Mouse (Mus musculus) adrenal gland, adult 2 months (tissue): Measurements from ENCODE around the gene 2300009A05Rik. TPM values are rescaled to one million over a fixed set of nuclear protein-coding genes. Genes with fewer than 3 reads are reported as not detected.

Experiments
- DNase-seq: peaks from one replicate; pipeline ENCODE4 v3.0.0; 2021
- long read RNA-seq: library from polyadenylated mRNA; stranded (forward); transcript quantifications from one replicate; pipeline ENCODE4 v2.0.0, GENCODE M21; 2021
- polyA plus RNA-seq: library from polyadenylated mRNA; depleted of rRNA; stranded (reverse); fragments of >200 nt; gene quantifications from 2 replicates; pipeline ENCODE4 v1.2.3, GENCODE M21; 2012; rRNA removed
- total RNA-seq, 2 experiments: library from RNA; stranded (reverse); gene quantifications; 2 replicates each; pipeline ENCODE4 v1.2.3; 2021

The 2300009A05Rik gene
- total RNA-seq = 10 to 100 TPM; 43.3 to 50.5 TPM
- polyA plus RNA-seq = 228 and 230 TPM in 2 replicates
- long read RNA-seq, transcript 2300009A05Rik-201 (2 exons, 595 nt) = major isoform, 38 of 43 reads
- long read RNA-seq, partial matches to known transcripts = 0 of 43 reads
- long read RNA-seq, other reads (novel, unspliced or antisense) = 0 of 43 reads

DNA sequence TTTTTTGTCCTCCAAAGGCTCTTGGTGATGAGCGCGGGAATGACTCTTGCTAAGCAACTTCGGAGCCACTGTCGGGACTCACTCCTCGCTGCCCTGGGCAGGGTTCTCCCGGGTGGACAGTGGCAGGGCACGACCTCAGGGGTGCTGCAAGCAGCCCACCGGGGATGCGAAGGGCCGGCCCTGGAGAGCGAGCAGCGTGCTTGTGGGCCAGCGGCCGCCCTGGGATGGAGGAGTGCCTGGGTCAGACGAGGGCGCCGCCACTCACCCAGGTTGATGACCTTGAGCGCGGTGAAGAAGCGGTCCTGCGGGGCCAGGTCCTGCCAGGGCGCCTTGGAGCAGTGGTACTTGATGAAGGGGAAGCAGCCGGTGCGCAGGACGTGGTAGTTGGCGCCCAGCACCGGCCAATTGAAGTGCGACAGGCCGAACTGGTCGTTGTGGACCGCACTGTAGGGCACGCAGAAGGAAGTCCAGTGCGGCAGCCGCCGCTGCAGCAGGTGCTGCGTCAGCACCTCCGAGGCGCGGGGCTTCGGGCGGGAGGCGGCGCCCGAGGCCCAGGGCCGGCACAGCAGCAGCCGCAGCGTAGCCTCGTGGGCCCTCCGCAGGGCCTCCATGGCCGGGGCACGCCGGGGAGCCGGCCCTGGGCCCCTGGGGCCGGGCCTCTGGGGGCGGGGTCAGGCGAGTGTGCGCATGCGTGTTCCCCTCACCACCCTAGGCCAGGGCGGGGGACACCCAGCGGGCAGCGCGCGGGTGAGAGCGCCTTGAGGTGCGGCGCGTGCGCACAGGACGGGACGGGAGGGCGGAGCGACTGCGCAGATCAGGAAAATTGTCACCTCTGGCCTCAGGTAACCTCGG lies at the start of gene 2300009A05Rik:
2300009A05Rik (minus strand) TSS at position 636 of the 852 bp plus-strand sequence.
- peak; percentile 99 for DNase-seq

DNA sequence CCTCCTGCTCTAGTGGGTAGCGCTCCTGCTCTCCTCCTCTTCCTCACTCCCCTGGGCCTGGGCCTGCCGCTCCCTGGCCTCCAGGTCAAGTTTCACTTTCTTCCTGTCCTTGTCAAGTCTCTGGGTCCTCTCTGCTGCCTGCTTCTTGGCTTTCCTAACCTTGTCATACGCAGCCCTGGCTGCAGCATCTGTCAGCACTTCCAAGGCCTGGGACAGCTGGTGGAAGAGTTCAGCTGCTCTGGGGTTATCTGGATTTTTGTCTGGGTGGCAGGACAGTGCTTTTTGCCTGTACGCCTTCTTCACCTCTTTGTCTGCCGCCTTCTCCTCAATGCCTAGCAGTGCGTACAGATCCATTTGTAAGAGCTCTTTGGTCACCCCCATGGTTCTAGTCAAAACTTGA lies 44.6 kb upstream of the 2300009A05Rik start:
- no peak for DNase-seq

- DNase-seq = no peak
Observed at GRCm38 (mm10) chr9:63430652-63431051, 31.6 kb upstream of the 2300009A05Rik start.

GRCm38 (mm10) chr9:63421096-63421736 lies 22.2 kb upstream of the 2300009A05Rik start:
- DNase-seq = no peak

- DNase-seq = no peak
Observed at GRCm38 (mm10) chr9:63420396-63420795, 21.4 kb upstream of the 2300009A05Rik start.

- no peak for DNase-seq
Observed at GRCm38 (mm10) chr9:63400176-63400575, 1.1 kb upstream of the 2300009A05Rik start.

DNA sequence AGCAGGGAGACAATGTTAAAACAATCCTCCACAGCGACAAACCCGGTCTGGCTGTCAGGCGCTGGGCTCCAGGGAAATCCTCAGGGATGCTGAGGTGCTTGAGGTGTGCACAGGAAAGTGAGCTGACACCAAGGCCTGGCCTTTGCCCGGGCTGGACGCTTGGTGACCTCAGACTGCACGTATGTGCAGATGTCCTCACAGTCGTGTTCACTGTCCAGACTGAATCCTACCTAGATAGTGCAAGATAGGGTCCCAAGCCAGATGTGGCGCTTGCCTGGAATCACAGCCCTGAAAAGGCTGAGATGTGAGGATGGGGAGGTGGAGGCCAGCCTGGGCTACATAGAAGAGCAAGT lies 393 bp upstream of the 2300009A05Rik start:
- DNase-seq = no peak

- no peak for DNase-seq
Observed at GRCm38 (mm10) chr9:63395612-63396011, 3.4 kb downstream of the 2300009A05Rik start.

DNA sequence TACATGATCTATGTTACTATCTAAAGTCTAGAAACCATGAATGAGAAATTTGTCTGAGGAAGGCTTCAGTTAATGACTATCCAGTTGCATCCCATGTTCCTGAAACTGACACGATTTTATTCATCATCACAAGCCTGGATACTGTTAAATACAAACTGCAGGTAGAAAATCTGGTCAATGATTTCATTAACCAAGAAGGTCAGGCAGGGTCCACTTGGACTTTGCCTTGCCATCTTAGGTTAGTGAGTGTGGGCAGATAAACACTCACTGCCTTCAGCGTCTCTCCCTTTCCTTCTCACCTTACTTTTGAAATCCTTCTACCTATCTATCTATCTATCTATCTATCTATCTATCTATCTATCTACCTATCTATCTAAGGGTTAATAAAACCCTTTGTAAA lies 7.7 kb downstream of the 2300009A05Rik start:
- no peak for DNase-seq

DNA sequence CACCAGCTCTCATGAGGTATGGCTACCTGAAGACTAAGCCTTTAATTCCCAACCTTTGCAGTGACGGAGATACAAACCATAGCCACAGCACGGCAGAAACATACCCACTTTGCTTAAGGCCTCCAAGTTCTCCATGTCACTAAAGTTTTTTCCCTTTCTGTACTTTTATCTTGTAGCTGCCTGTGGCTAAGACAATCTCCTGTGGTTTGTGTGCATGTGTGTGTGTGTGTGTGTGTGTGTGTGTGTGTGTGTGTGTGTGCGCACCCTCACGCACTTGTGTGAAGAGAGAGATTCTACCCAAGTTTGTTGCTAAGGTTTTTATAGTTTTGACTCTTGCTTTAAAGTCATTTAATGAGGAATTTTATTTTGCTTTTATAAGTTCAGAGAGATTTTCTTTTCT lies 16.3 kb downstream of the 2300009A05Rik start:
- no peak for DNase-seq

GRCm38 (mm10) chr9:63380326-63380725 lies 18.7 kb downstream of the 2300009A05Rik start:
- DNase-seq = no peak

DNA sequence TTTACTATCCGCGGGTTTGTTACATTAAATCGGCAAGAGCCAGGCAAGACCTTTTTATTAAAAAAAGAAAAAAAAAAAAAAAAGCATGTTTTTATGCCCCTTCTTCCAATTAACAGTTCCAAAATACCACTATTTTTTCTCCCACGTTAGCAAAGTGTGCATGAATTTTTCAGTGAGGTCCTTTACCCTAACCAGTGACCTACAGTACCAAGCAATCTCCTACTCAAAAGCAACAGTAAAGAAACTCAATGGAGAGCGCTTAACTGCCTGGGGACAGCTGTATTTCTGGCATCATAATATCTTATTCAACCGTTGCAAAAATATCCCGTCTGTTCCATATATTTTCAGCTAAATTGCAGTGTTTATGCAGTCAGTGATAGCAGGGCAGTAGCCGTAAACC lies 20.9 kb downstream of the 2300009A05Rik start:
- DNase-seq = no peak

DNA sequence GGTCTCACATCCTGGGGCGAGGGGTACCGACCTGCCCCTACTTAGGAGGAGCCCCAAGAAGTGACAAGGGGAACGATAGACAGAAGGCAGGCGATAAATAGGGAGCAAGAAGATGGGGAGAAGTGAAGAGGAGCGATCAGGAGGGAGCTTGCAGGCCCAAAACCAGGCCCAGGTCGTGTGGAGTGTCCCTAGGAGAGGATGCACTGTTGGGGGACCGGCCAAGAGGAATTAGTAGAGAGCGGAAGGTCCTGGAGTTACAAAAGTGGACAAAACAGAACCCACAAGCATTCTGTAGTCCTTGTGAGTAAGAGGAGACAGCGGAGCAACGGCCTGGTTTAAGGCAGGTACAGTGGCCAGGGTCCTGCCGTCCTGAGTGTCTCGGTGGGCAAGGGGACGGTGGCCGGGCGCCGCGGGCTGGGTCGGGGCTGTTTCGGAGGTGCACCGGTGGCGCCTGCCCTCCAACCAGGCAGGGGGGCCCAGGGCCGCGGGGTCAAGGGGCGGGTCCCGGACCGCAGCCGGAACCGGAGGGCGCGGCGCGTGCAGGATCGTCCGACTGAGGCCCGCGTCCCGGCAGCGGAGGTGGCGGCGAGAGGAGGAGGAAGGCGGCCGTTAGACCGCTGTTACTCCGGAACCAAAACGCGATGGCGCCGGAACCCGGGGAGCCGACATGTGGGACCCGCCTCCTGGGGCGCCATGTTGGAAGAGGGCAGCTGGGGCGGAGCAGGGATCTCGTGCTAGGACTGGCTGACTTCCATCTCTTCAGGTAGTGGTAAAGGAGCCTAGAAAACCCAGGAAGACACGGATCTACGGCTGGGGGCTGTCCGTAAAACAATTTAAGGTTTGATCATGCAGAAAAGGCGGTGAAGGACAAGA lies 21.5 kb downstream of the 2300009A05Rik start, which contains the start of gene Map2k5:
Map2k5 (minus strand) TSS at position 633 of the 873 bp plus-strand sequence.
- peak; percentile 94 for DNase-seq

DNA sequence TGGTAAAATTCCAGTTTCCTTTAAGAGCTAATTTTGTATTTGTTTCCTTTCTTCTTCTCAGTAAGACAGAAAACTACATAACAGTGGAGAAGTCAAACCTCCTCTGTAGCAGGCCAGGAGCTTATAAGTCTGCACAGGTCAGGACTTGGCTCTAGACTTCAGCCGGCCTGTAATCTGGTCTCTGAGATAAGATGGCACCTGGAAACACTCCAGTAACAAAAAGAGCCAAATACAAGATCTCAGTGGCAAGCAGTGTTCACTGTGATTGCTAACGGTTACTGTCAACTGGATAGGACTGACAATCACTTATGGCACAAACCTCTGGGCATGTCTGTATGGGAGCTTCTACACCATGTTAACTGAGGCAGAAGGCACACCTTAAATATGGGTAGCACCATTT lies 25.7 kb downstream of the 2300009A05Rik start:
- DNase-seq = no peak

- DNase-seq = no peak
Observed at GRCm38 (mm10) chr9:63372541-63372940, 26.5 kb downstream of the 2300009A05Rik start.

DNA sequence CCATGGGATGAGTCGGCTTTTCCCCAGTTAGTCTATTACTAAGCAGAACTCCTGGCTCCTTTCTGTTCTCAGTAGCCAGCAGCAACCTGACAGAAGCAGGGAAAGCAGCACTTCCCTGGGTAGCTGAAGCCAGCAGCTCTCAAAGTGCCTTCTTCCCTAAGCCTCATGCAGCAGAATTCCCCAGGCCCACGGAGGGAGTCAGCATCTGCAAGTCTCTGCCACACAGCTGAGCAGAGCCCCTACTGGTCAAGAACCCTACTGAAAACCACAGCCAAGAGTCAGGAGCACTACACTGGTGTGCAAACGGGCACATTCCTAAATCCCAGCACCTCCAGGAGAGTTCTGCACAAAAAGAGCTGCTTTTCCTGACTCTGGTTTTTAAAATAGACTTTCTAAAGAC lies 38.6 kb downstream of the 2300009A05Rik start:
- no peak for DNase-seq

DNA sequence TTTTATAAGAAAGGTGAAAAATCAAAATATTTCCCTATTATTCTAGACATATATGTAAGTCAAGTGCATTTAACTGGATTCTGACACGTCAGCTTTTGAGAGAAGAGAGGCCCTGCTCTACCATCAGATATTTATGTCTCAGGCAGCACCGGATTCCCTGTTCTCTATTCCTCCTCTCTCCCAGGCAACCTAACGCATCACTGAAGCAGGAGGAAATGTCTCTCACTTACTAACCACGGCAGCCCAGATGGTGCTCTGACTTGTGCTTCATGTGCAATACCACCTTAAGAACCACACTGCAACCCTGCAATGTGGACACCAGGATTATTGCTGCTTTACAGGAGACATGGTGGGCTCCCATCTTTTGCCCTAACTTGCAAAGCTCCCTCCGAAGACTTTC lies 40.0 kb downstream of the 2300009A05Rik start:
- no peak for DNase-seq

DNA sequence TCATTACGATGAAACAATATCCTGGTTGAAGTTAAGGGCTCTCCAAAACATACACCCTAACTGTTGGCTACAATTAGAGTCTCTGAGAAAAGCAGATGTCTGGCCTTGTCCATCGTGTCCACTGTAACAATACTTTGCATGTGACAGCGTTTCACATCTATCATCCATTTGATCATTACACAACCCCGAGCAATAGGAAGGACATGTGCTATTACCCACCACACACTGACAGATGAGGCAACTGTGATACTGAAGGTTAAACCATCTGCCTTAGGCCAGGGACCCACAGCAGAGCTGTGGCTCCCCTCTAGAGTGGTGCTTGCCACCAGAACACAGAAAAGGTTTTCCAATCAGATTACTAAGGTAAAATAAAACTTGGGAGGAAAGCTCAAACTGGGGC lies 42.3 kb downstream of the 2300009A05Rik start:
- DNase-seq = peak; percentile 62

DNA sequence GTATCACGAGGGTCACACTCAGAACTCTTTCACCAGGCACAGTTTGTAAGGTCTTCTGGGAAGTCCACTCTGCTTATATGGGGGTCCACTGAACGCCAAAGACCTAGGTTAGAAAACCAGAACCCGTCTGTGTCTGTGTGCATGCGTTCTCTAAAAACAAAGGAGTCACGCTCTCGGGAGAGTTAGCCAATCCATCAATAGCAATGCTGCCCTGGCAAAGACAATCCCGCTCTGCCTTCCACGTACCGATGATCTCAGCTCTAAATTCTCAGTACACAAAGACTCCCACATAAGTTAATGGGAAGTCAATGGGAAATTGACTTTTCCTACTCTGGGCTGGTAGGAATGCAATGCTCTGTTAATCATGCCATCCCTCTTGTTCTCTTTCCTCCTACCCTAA lies 42.8 kb downstream of the 2300009A05Rik start:
- DNase-seq = peak; percentile 20

- peak; percentile 58 for DNase-seq
Observed at GRCm38 (mm10) chr9:63354168-63354567, 44.9 kb downstream of the 2300009A05Rik start.

GRCm38 (mm10) chr9:63350030-63350429 lies 49.0 kb downstream of the 2300009A05Rik start:
- no peak for DNase-seq

DNA sequence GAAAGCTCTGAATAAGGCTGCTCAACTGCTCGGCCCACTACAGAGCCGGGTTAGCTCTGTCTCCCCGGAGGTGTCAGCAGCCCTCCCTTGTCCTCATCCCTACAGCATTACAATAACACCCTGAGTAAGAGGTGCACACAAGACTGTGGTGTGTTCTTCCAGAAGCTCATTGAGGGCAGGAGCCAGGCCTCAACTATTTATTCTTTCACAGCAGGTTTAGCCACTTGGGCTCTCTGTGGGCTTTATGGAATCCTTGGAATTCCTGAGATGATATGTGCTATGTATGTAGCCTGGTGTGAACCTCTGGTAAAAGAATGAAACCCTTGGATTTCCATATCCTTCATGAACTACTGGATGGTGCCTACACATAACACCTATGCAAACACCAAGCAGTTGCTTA lies 49.8 kb downstream of the 2300009A05Rik start:
- DNase-seq = no peak
